Mouse (Mus musculus): ENCODE data around the gene Hdac9.

DNA sequence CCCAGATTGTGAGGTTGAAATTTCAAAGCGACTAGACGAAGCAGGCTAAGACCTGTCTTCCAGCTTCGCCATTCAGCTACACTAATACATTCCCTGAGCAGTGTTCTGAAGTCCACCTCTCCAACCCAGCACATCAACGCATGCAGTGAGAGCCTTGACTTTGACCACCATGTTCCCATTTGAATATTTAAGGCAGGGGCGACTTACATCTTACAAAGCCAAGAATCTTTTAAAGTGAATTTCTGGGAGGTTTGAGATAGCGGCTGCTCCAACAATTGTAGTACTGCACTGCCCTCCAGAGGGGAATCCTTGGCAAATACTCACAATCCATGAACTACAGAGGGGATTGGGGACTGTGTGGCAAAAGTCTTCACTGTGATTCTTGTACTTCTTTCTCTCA is 258.8 kb downstream of the Hdac9 start:
- TF ChIP-seq CTCF (IDR thresholded peaks at IDR 0.05; ENCODE audit: low read depth, low read length) (no peak), POLR2A (IDR thresholded peaks at IDR 0.05; ENCODE audit: borderline replicate concordance, low read depth, low read length) (no peak)

All from bone marrow macrophage, adult 2 months (primary cell).